Mouse (Mus musculus) midbrain, embryonic 15.5 days (tissue): ENCODE data around the gene Klhdc3. TPM values are rescaled to one million over a fixed set of nuclear protein-coding genes. Genes with fewer than 3 reads are reported as not detected.

Source experiments
- ATAC-seq: fragments of 200-750 bp; cut with Nextera tagmentation; replicated peaks from 2 replicates; pipeline ENCODE4 v1.8.0; 2017; ENCODE audit warnings: moderate TSS enrichment
- H3K27ac ChIP-seq: fragments of 300-500 bp; sonication (generic); 2 replicates; pipeline ENCODE4 v1.5.1; 2015; ENCODE audit warnings: mild to moderate bottlenecking, inconsistent platforms
- H3K27me3 ChIP-seq: fragments of 300-500 bp; sonication (generic); replicated peaks from 2 replicates; pipeline ENCODE4 v1.6.1; 2015; ENCODE audit warnings: inconsistent platforms
- H3K36me3 ChIP-seq: fragments of 300-500 bp; sonication (generic); replicated peaks from 2 replicates; pipeline ENCODE4 v1.6.1; 2015; ENCODE audit warnings: inconsistent platforms
- H3K4me1 ChIP-seq: fragments of 300-500 bp; sonication (generic); 2 replicates; pipeline ENCODE4 v1.6.1; 2015; ENCODE audit warnings: inconsistent platforms
- H3K4me2 ChIP-seq: fragments of 300-500 bp; sonication (generic); 2 replicates; pipeline ENCODE4 v1.6.1; 2015; ENCODE audit warnings: inconsistent platforms, mild to moderate bottlenecking, moderate library complexity
- H3K4me3 ChIP-seq: fragments of 300-500 bp; sonication (generic); 2 replicates; pipeline ENCODE4 v1.5.1; 2015; ENCODE audit warnings: mild to moderate bottlenecking, inconsistent platforms
- H3K9ac ChIP-seq: fragments of 300-500 bp; sonication (generic); 2 replicates; pipeline ENCODE4 v1.6.1; 2015; ENCODE audit warnings: mild to moderate bottlenecking, inconsistent platforms
- H3K9me3 ChIP-seq: fragments of 300-500 bp; sonication (generic); 2 replicates; pipeline ENCODE4 v1.6.1; 2016; ENCODE audit warnings: inconsistent platforms
- WGBS: fragments of 180-500 bp; shearing (Covaris S2); methylation state at CpG from one replicate; pipeline ENCODE4 v1.1.7; 2015; ENCODE audit warnings: mixed read lengths; 5-methylcytosine and 5-hydroxymethylcytosine counted together
- polyA plus RNA-seq: library from polyadenylated mRNA; unstranded; fragments of >200 nt; fragmentation: Nextera tagmentation; extraction: Ambion mirVana; gene quantifications from 2 replicates; pipeline ENCODE4 v1.2.1, GENCODE M21; 2015

Klhdc3 gene
- polyA plus RNA-seq, 1 experiment from 2014 or later: 180 TPM

GRCm38 (mm10) chr17:46674530-46675283 lies 6.0 kb downstream of the Klhdc3 start:
- WGBS: 18% methylated on average over 15 of the region's 15 CpGs
- peaks cover 27% of the 10 kb centered on the region for H3K36me3 ChIP-seq
- H3K4me2 ChIP-seq: peak overlapping the region; percentile 78
- H3K4me3 ChIP-seq: peak overlapping the region; percentile 71
- H3K4me1 ChIP-seq: peaks cover 32% of the 10 kb centered on the region
- peak overlapping the region; percentile 5 for H3K9ac ChIP-seq
- H3K9me3 ChIP-seq: no peaks in the 10 kb centered on the region
- ATAC-seq: peak; percentile 48
- H3K27ac ChIP-seq: peak overlapping the region; percentile 65
- H3K27me3 ChIP-seq: no peaks in the 10 kb centered on the region

GRCm38 (mm10) chr17:46673850-46674529 lies 6.7 kb downstream of the Klhdc3 start, which contains the start of gene Rrp36:
Rrp36 (minus strand) TSS chr17:46674352.
- peak; percentile 90 for ATAC-seq
- Histone ChIP-seq H3K4me2 (peak within 1 kb of the TSS; percentile 78), H3K4me3 (peak within 1 kb of the TSS; percentile 71), H3K9me3 (no peaks in the 10 kb centered on the region), H3K36me3 (peaks cover 34% of the 10 kb centered on the region), H3K4me1 (peaks cover 25% of the 10 kb centered on the region), H3K9ac (peak within 1 kb of the TSS; percentile 61), H3K27me3 (no peaks in the 10 kb centered on the region), H3K27ac (peak within 1 kb of the TSS; percentile 65)
- 1% methylated on average over 42 of the region's 43 CpGs for WGBS

- peaks cover 29% of the 10 kb centered on the region for H3K36me3 ChIP-seq
- H3K4me3 ChIP-seq: no peak overlapping the region
- H3K9ac ChIP-seq: no peak overlapping the region
- no peak for ATAC-seq
- H3K4me2 ChIP-seq: no peak overlapping the region
- H3K27me3 ChIP-seq: no peaks in the 10 kb centered on the region
- no peak overlapping the region for H3K27ac ChIP-seq
- peaks cover 16% of the 10 kb centered on the region for H3K4me1 ChIP-seq
- 97% methylated on average over 10 of the region's 10 CpGs for WGBS
- H3K9me3 ChIP-seq: no peaks in the 10 kb centered on the region
Measured at GRCm38 (mm10) chr17:46669911-46670310, 10.8 kb downstream of the Klhdc3 start.

GRCm38 (mm10) chr17:46667712-46668111 lies 13.0 kb downstream of the Klhdc3 start:
- Histone ChIP-seq H3K27me3 (no peaks in the 10 kb centered on the region), H3K9ac (no peak overlapping the region), H3K4me3 (no peak overlapping the region), H3K4me2 (no peak overlapping the region), H3K4me1 (no peaks in the 10 kb centered on the region), H3K9me3 (no peaks in the 10 kb centered on the region), H3K36me3 (peaks cover 48% of the 10 kb centered on the region), H3K27ac (no peak overlapping the region)
- no peak for ATAC-seq
- WGBS: 94% methylated on average over 16 of the region's 16 CpGs

- WGBS: 88% methylated on average over 5 of the region's 5 CpGs
- peaks cover 71% of the 10 kb centered on the region for H3K36me3 ChIP-seq
- H3K9ac ChIP-seq: no peak overlapping the region
- no peak for ATAC-seq
- no peaks in the 10 kb centered on the region for H3K9me3 ChIP-seq
- no peaks in the 10 kb centered on the region for H3K4me1 ChIP-seq
- no peak overlapping the region for H3K4me3 ChIP-seq
- H3K27ac ChIP-seq: no peak overlapping the region
- no peaks in the 10 kb centered on the region for H3K27me3 ChIP-seq
- H3K4me2 ChIP-seq: no peak overlapping the region
Measured at GRCm38 (mm10) chr17:46662730-46663129, 18.0 kb downstream of the Klhdc3 start.

GRCm38 (mm10) chr17:46661981-46662380 lies 18.7 kb downstream of the Klhdc3 start:
- Histone ChIP-seq H3K4me3 (no peak overlapping the region), H3K4me1 (no peaks in the 10 kb centered on the region), H3K9ac (no peak overlapping the region), H3K27ac (no peak overlapping the region), H3K9me3 (no peaks in the 10 kb centered on the region), H3K27me3 (no peaks in the 10 kb centered on the region), H3K36me3 (peaks cover 73% of the 10 kb centered on the region), H3K4me2 (no peak overlapping the region)
- 91% methylated on average over 12 of the region's 12 CpGs for WGBS
- no peak for ATAC-seq

- H3K4me3 ChIP-seq: no peak overlapping the region
- WGBS: 92% methylated on average over 9 of the region's 9 CpGs
- no peaks in the 10 kb centered on the region for H3K9me3 ChIP-seq
- no peaks in the 10 kb centered on the region for H3K27me3 ChIP-seq
- H3K27ac ChIP-seq: no peak overlapping the region
- no peak overlapping the region for H3K4me2 ChIP-seq
- peaks cover 73% of the 10 kb centered on the region for H3K36me3 ChIP-seq
- no peaks in the 10 kb centered on the region for H3K4me1 ChIP-seq
- ATAC-seq: no peak
- no peak overlapping the region for H3K9ac ChIP-seq
Measured at GRCm38 (mm10) chr17:46661351-46661750, 19.4 kb downstream of the Klhdc3 start.

- ATAC-seq: no peak
- Histone ChIP-seq H3K9me3 (no peaks in the 10 kb centered on the region), H3K4me1 (peaks cover 23% of the 10 kb centered on the region), H3K27me3 (no peaks in the 10 kb centered on the region), H3K4me2 (no peak overlapping the region), H3K27ac (no peak overlapping the region), H3K9ac (no peak overlapping the region), H3K36me3 (peaks cover 65% of the 10 kb centered on the region), H3K4me3 (no peak overlapping the region)
- 89% methylated on average over 6 of the region's 6 CpGs for whole genome bisulfite sequencing
Measured at GRCm38 (mm10) chr17:46656054-46656453, 24.7 kb downstream of the Klhdc3 start.

GRCm38 (mm10) chr17:46651755-46652547 lies 28.8 kb downstream of the Klhdc3 start:
- H3K36me3 ChIP-seq: peaks cover 39% of the 10 kb centered on the region
- no peaks in the 10 kb centered on the region for H3K9me3 ChIP-seq
- peaks cover 38% of the 10 kb centered on the region for H3K4me1 ChIP-seq
- no peak overlapping the region for H3K27ac ChIP-seq
- ATAC-seq: no peak
- peak overlapping the region; percentile 53 for H3K4me3 ChIP-seq
- H3K4me2 ChIP-seq: peak overlapping the region; percentile 76
- WGBS: 82% methylated on average over 20 of the region's 20 CpGs
- H3K9ac ChIP-seq: peak overlapping the region; percentile 66; the same call in 1 of the 2 replicates
- no peaks in the 10 kb centered on the region for H3K27me3 ChIP-seq

GRCm38 (mm10) chr17:46651292-46651691 lies 29.4 kb downstream of the Klhdc3 start:
- no peaks in the 10 kb centered on the region for H3K27me3 ChIP-seq
- H3K4me3 ChIP-seq: peak overlapping the region; percentile 53
- WGBS: 74% methylated on average over 17 of the region's 17 CpGs
- H3K9ac ChIP-seq: peak overlapping the region; percentile 66
- H3K9me3 ChIP-seq: no peaks in the 10 kb centered on the region
- peak overlapping the region; percentile 87 for H3K27ac ChIP-seq
- ATAC-seq: no peak
- H3K4me1 ChIP-seq: peaks cover 43% of the 10 kb centered on the region
- H3K36me3 ChIP-seq: peaks cover 32% of the 10 kb centered on the region
- peak overlapping the region; percentile 76 for H3K4me2 ChIP-seq

- peaks cover 24% of the 10 kb centered on the region; the same call in 1 of the 2 replicates for H3K36me3 ChIP-seq
- H3K9ac ChIP-seq: peak within 1 kb of the TSS; percentile 66
- peak within 1 kb of the TSS; percentile 53 for H3K4me3 ChIP-seq
- no peaks in the 10 kb centered on the region for H3K9me3 ChIP-seq
- peak; percentile 93 for ATAC-seq
- no peaks in the 10 kb centered on the region for H3K27me3 ChIP-seq
- H3K27ac ChIP-seq: peak within 1 kb of the TSS; percentile 87
- under 1% methylated on average over 58 of the region's 58 CpGs for WGBS
- H3K4me2 ChIP-seq: peak within 1 kb of the TSS; percentile 76
- peaks cover 43% of the 10 kb centered on the region for H3K4me1 ChIP-seq
Measured at GRCm38 (mm10) chr17:46650232-46651031, 30.3 kb downstream of the Klhdc3 start, which contains the start of gene Cul7. Cul7 (plus strand) TSS chr17:46650337.
